Mouse (Mus musculus): Measurements from ENCODE around the gene Asxl2. TPM values are rescaled to one million over a fixed set of nuclear protein-coding genes. Genes with fewer than 3 reads are reported as not detected.

Gene Asxl2
- polyA plus RNA-seq, 1 experiment from 2014 or later, result 15.3 TPM

- Histone ChIP-seq H3K4me1 (ENCODE audit: control insufficient read depth, insufficient read depth, low read length) (peaks cover 3% of the 10 kb centered on the region; the same call in 1 of the 2 replicates), H3K9ac (replicated peaks; ENCODE audit: low read depth, low read length) (no peak overlapping the region), H3K9me3 (ENCODE audit: control insufficient read depth, low read length) (no peaks in the 10 kb centered on the region), H3K27me3 (ENCODE audit: control insufficient read depth, insufficient read depth, low read length) (no peaks in the 10 kb centered on the region; the same call in 1 of the 2 replicates), H3K4me2 (ENCODE audit: low read depth, low read length) (no peak overlapping the region), H3K27ac (ENCODE audit: low read depth, low read length) (no peak overlapping the region), H3K4me3 (ENCODE audit: low read depth, low read length) (no peak overlapping the region), H3K36me3 (ENCODE audit: control insufficient read depth, insufficient read depth, low read length) (no peaks in the 10 kb centered on the region)
- ATAC-seq (ENCODE audit: low read depth), result no peak
- 100% methylated on average over 1 of the region's 1 CpGs for WGBS
These were observed 3.9 kb upstream of the Asxl2 start for GRCm38 (mm10) chr12:3422786-3423185.

DNA sequence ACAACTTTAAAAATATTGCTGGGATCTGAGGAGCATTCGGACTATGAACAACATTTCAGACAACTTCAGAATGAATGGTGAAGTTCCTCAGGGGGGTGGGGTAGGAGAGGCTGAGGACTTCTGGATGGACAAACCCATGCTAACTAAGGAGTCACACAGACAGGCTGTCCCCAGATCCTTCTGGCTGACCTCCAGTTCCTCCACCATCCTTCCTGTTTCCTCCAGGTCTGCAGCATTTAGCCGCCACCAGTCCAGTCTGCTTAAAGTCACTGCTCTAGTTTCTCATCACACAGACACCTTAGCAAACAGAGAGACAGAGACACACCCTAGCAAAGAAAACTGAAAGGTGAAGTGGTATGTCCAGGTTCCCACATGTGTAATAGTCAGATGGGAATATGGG is 2.5 kb upstream of the Asxl2 start:
- Histone ChIP-seq H3K36me3 (ENCODE audit: control insufficient read depth, insufficient read depth, low read length) (no peaks in the 10 kb centered on the region), H3K27me3 (ENCODE audit: control insufficient read depth, insufficient read depth, low read length) (no peaks in the 10 kb centered on the region; the same call in 1 of the 2 replicates), H3K4me3 (ENCODE audit: low read depth, low read length) (no peak overlapping the region), H3K4me2 (ENCODE audit: low read depth, low read length) (no peak overlapping the region), H3K9ac (replicated peaks; ENCODE audit: low read depth, low read length) (no peak overlapping the region), H3K27ac (ENCODE audit: low read depth, low read length) (no peak overlapping the region), H3K4me1 (ENCODE audit: control insufficient read depth, insufficient read depth, low read length) (peaks cover 3% of the 10 kb centered on the region; the same call in 1 of the 2 replicates), H3K9me3 (ENCODE audit: control insufficient read depth, low read length) (no peaks in the 10 kb centered on the region)
- WGBS, result 94% methylated on average over 2 of the region's 2 CpGs
- no peak for ATAC-seq (ENCODE audit: low read depth)

DNA sequence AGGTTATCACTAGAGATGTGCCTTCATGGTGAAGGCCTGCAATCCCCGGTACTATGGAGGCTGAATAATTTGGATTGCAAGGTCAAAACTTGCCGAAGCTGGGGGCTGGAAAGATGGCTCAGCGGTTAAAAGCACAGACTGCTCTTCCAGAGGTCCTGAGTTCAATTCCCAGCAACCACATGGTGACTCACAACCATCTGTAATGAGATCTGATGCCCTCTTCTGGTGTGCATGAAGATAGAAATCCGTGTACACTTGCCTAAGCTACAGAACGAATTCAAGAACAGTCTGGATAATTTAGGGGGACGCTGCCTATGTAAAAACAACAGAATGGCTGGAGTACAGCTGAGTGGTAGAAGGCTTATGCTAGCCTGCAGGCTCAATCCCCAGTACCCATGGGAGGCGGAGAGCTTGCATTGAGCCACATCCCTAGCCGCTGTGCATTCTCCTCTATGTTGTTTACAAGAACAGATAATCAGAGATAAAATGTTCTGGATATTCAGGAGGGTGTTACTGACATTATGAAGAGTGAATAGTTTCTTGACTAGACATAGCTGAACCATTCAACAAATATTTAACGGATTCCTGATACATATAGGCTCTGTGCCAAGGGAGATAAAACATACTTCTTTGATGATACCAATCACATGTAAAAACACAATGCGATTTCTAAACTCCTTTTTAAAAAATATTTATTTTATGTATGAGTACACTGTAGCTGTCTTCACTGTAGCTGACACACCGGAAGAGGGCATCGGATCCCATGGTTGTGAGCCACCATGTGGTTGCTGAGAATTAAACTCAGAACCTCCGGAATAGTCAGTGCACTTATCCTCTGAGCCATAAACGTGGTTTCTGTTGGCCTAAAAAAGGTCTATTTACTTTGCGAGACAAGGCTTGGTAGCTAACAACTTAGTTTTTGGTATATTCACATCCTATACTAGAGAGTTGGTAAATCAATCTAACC is 999 bp upstream of the Asxl2 start:
- ATAC-seq (ENCODE audit: low read depth), result peak; percentile 57
- peak overlapping the region; percentile 95 for H3K27ac ChIP-seq (ENCODE audit: low read depth, low read length)
- peak overlapping the region; percentile 57 for H3K4me2 ChIP-seq (ENCODE audit: low read depth, low read length)
- 43% methylated on average over 15 of the region's 15 CpGs for WGBS
- peaks cover 3% of the 10 kb centered on the region; the same call in 1 of the 2 replicates for H3K4me1 ChIP-seq (ENCODE audit: control insufficient read depth, insufficient read depth, low read length)
- peak overlapping the region; percentile 76 for H3K9ac ChIP-seq (replicated peaks; ENCODE audit: low read depth, low read length)
- no peaks in the 10 kb centered on the region; the same call in 1 of the 2 replicates for H3K27me3 ChIP-seq (ENCODE audit: control insufficient read depth, insufficient read depth, low read length)
- H3K4me3 ChIP-seq (ENCODE audit: low read depth, low read length), result peak overlapping the region; percentile 95
- H3K36me3 ChIP-seq (ENCODE audit: control insufficient read depth, insufficient read depth, low read length), result no peaks in the 10 kb centered on the region
- no peaks in the 10 kb centered on the region for H3K9me3 ChIP-seq (ENCODE audit: control insufficient read depth, low read length)

DNA sequence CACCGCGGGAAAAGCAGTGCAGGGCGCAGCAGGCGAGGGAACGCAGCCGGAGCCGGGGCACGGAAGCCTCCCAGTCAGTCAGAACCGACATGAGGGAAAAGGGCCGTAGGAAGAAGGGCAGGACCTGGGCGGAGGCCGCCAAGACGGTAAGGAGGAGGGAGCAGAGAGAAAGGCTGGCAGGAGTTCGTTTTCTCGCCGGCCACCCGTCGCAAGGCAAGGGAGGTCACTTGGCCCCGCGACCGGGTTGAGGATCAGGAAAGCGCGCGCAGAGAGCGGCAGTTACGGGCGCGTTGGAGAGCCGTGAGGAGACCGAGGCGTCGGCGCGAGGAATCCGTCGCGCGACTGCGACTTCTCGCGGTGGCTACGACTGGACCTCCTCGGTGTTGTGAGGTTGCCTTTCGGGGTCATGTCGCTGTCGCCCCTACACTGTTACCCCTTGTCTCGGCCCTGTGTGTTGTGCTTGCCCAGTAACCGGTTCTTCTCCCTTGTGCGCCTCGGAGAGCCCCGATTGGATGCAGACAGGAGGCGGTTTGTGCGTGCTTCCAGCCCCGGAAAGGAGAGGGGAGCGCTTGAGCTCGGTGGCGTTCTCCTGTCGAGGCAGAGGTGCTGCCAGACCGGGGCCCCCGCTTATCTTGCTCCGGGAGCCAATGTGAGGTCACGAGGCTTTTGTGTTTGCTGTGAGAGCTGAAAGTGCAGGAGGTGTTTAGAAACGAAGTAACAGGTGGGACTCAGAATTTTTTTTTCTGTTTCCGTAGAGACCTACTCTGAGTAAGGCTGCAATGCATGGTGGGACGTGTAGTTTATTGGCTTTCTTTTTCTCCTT is 621 bp downstream of the Asxl2 start:
- WGBS, result under 1% methylated on average over 65 of the region's 65 CpGs
- no peaks in the 10 kb centered on the region; the same call in 1 of the 2 replicates for H3K27me3 ChIP-seq (ENCODE audit: control insufficient read depth, insufficient read depth, low read length)
- H3K4me3 ChIP-seq (ENCODE audit: low read depth, low read length), result peak overlapping the region; percentile 95
- peak overlapping the region; percentile 76 for H3K9ac ChIP-seq (replicated peaks; ENCODE audit: low read depth, low read length)
- peak; percentile 61 for ATAC-seq (ENCODE audit: low read depth)
- peak overlapping the region; percentile 46 for H3K4me2 ChIP-seq (ENCODE audit: low read depth, low read length)
- peak overlapping the region; percentile 95 for H3K27ac ChIP-seq (ENCODE audit: low read depth, low read length)
- no peaks in the 10 kb centered on the region for H3K36me3 ChIP-seq (ENCODE audit: control insufficient read depth, insufficient read depth, low read length)
- H3K9me3 ChIP-seq (ENCODE audit: control insufficient read depth, low read length), result no peaks in the 10 kb centered on the region
- peaks cover 3% of the 10 kb centered on the region; the same call in 1 of the 2 replicates for H3K4me1 ChIP-seq (ENCODE audit: control insufficient read depth, insufficient read depth, low read length)

GRCm38 (mm10) chr12:3427891-3428775 is 1.5 kb downstream of the Asxl2 start:
- no peak for ATAC-seq (ENCODE audit: low read depth)
- no peaks in the 10 kb centered on the region for H3K9me3 ChIP-seq (ENCODE audit: control insufficient read depth, low read length)
- no peak overlapping the region for H3K27ac ChIP-seq (ENCODE audit: low read depth, low read length)
- H3K4me1 ChIP-seq (ENCODE audit: control insufficient read depth, insufficient read depth, low read length), result peaks cover 3% of the 10 kb centered on the region; the same call in 1 of the 2 replicates
- no peak overlapping the region; the same call in 1 of the 2 replicates for H3K9ac ChIP-seq (replicated peaks; ENCODE audit: low read depth, low read length)
- H3K4me2 ChIP-seq (ENCODE audit: low read depth, low read length), result peak overlapping the region; percentile 46
- H3K36me3 ChIP-seq (ENCODE audit: control insufficient read depth, insufficient read depth, low read length), result no peaks in the 10 kb centered on the region
- 70% methylated on average over 11 of the region's 11 CpGs for WGBS
- H3K27me3 ChIP-seq (ENCODE audit: control insufficient read depth, insufficient read depth, low read length), result no peaks in the 10 kb centered on the region; the same call in 1 of the 2 replicates
- peak overlapping the region; percentile 95 for H3K4me3 ChIP-seq (ENCODE audit: low read depth, low read length)

DNA sequence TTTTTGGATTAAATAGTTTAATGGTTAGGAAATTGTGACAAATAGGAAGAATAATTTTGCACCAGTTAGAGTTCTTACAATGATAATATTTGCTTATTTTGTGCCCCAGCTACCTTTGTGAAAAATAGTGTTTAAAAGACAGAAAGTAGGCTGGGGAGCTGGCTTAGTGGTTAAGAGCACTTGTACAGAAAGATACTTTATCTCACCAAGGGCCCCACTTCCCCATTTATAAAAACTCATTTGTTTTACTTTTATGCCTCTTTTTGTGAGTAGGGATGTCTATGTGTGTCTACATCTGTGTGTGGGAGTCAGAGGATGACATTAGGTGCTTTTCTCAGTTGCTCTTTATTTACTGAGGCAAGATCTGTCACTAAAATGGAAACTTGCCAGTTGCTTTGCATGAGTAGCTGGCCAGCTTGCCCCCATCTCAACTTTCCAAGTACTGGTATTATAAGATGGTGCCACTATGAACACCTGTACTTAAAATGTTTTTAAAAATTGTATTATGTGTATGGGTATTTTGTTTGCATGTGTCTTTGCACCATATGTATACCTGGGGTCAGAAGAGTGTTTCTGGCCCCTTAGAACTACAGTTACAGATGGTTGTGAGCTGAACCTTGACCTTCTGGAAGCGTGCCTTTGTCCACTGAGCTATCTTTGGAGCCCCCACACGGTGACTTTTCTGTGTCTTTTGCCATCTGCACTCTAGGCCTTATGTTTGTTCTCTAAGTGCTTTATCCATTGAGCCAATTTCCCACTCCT is 3.2 kb downstream of the Asxl2 start:
- Histone ChIP-seq H3K4me2 (ENCODE audit: low read depth, low read length) (no peak overlapping the region), H3K27me3 (ENCODE audit: control insufficient read depth, insufficient read depth, low read length) (no peaks in the 10 kb centered on the region; the same call in 1 of the 2 replicates), H3K36me3 (ENCODE audit: control insufficient read depth, insufficient read depth, low read length) (no peaks in the 10 kb centered on the region), H3K4me1 (ENCODE audit: control insufficient read depth, insufficient read depth, low read length) (peaks cover 3% of the 10 kb centered on the region; the same call in 1 of the 2 replicates), H3K4me3 (ENCODE audit: low read depth, low read length) (no peak overlapping the region), H3K9ac (replicated peaks; ENCODE audit: low read depth, low read length) (no peak overlapping the region), H3K9me3 (ENCODE audit: control insufficient read depth, low read length) (no peaks in the 10 kb centered on the region), H3K27ac (ENCODE audit: low read depth, low read length) (no peak overlapping the region)
- ATAC-seq (ENCODE audit: low read depth), result no peak
- WGBS, result 83% methylated on average over 2 of the region's 2 CpGs

DNA sequence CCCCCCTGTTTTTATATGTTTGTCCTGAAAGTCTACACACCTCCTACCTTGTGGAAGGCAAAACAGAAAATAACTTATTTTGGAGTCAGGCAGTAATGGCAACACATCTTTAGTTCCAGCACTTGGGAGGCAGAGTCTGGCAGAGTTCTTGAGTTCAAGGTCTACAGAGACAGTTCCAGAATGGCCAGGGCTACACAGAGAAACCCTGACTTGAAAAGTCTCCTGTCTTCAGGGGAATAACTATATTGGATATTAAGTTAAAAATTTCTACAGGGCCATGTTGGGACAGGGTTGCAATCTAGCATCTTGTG is 3.7 kb downstream of the Asxl2 start:
- Histone ChIP-seq H3K9me3 (ENCODE audit: control insufficient read depth, low read length) (no peaks in the 10 kb centered on the region), H3K4me1 (ENCODE audit: control insufficient read depth, insufficient read depth, low read length) (peaks cover 3% of the 10 kb centered on the region; the same call in 1 of the 2 replicates), H3K9ac (replicated peaks; ENCODE audit: low read depth, low read length) (no peak overlapping the region), H3K27me3 (ENCODE audit: control insufficient read depth, insufficient read depth, low read length) (no peaks in the 10 kb centered on the region; the same call in 1 of the 2 replicates), H3K4me3 (ENCODE audit: low read depth, low read length) (no peak overlapping the region), H3K4me2 (ENCODE audit: low read depth, low read length) (no peak overlapping the region), H3K36me3 (ENCODE audit: control insufficient read depth, insufficient read depth, low read length) (no peaks in the 10 kb centered on the region), H3K27ac (ENCODE audit: low read depth, low read length) (no peak overlapping the region)
- no peak for ATAC-seq (ENCODE audit: low read depth)

- no peaks in the 10 kb centered on the region for H3K4me1 ChIP-seq (ENCODE audit: control insufficient read depth, insufficient read depth, low read length)
- no peak overlapping the region for H3K27ac ChIP-seq (ENCODE audit: low read depth, low read length)
- no peak overlapping the region for H3K4me3 ChIP-seq (ENCODE audit: low read depth, low read length)
- H3K36me3 ChIP-seq (ENCODE audit: control insufficient read depth, insufficient read depth, low read length), result no peaks in the 10 kb centered on the region
- ATAC-seq (ENCODE audit: low read depth), result no peak
- no peaks in the 10 kb centered on the region; the same call in 1 of the 2 replicates for H3K27me3 ChIP-seq (ENCODE audit: control insufficient read depth, insufficient read depth, low read length)
- no peaks in the 10 kb centered on the region for H3K9me3 ChIP-seq (ENCODE audit: control insufficient read depth, low read length)
- H3K9ac ChIP-seq (replicated peaks; ENCODE audit: low read depth, low read length), result no peak overlapping the region
- H3K4me2 ChIP-seq (ENCODE audit: low read depth, low read length), result no peak overlapping the region
These were observed 4.3 kb downstream of the Asxl2 start for GRCm38 (mm10) chr12:3430985-3431384.
